Mouse (Mus musculus): ENCODE measurements at regions not wholly inside any gene's neighbourhood (a gene's known extent, or its start where the extent isn't known, plus 50 kb on each side); places are given as distances from the start of the nearest gene placed in this dataset.

DNA sequence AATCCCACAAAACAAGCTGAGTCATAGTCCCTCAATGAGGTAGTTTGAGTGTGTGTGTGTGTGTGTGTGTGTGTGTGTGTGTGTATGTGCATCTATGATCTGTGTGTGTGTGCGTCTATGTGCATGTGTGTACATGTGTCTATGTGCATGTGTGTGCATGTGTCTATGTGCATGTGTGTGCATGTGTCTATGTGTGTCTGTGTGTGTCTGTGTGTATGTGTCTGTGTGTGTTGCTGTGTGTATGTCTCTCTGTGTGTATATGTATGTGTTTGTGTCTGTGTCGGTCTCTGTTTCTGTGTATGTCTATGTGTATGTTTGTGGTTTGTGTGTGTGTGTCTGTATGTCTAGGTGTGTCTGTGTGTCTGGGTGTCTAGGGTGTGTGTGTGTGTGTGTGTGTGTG is 309.1 kb upstream of the Brinp3 start:
- DNase-seq, result no peak

DNA sequence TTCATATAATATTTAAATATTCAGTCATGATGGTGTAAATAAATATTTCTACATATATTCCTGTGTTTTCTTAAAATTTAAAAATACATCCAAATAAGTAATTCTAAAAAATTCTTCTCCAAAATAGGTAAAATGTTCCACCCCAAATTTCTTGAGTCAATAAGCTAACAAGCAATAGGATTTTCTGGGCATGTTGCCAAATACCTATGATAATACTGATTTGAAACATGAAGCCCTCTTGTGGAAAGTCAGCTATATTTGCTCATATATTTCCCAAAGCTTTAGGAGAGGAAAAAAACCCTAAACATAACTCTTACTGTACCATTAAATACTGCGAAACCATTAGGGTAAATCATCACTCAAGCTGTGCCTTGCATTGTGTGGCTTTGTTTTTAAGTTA is 282.9 kb upstream of the Brinp3 start:
- no peak for DNase-seq

DNA sequence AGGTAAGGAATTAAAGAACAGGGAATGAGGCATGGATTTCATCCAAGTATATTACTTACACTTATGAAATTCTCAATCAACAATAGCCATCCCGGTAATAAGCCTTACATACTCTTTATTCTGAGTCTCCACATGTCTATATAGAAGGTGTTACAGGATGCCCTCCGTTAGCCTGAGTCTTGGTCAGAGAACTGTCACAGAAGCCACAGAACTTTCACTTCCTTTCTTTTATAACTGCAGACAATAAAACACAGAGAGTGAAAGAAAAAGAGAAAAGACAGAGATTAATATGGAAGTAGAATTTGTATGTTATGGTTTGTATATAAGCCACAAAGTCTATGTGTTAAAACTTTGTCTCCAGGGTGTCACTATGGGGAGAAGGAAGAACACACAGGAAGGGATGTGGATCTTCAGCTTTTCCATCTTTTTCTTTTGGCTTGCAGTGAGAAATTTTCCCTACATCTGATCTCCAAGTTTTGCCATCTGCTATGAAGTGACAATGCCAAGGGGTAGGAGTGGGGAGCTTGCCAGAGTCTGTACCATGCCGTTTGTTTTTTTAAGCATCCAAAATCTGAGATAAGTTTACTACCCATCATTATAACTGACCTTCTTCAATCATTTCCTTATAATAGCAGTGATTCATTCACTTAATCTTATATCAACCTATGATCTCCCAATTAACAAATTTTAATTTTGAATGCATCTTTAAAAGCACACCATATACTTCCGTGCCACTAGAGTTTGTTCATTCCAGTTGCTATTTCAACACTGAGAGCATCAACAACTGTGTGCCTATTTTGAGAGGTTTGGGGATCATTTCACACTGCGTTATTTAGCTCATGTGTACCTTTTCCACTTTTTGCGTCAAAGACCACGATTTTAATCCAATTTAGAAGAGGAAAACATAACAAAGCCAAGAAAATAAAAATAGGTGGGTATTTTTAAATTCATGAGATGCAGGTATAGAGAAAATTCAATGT is 262.8 kb upstream of the Brinp3 start:
- peak; percentile 67 for DNase-seq

DNA sequence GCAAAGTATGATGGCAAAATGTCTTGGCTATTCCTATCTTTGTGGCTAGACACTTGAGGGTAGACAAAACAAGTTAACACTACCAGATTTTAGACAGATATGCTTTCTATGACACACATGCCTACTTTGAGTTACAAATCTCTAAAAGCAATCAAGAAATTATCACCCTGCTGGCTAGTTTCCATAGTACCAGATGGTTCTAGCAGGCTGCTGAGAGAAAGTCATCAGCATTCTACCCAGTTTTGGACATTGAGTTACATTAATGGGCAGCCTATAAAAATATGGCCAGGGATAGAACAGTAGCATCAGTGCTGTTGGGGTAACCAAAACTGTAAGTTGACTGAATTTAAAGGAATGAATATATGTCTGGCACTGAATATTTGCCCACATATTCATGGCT is 234.2 kb upstream of the Brinp3 start:
- DNase-seq, result peak; percentile 27

DNA sequence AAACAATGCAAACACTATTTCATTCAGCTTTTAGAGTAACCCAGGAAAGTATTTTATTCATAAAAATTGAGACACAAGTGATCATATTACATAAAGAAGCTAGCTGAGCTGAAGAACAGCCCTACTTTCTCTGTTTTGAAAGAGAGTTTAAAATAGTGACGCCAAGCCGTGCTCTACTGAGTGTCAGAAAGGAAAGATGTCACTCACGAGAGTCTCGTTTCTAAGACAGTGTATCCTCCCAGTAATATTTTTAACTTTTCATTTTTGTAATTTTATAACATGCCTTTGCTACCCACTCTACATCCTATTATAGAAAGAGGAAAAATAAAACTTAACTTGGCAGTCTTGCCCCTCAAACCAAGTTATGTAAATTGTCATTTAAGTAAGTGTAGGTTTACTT is 195.5 kb upstream of the Brinp3 start:
- no peak for DNase-seq

DNA sequence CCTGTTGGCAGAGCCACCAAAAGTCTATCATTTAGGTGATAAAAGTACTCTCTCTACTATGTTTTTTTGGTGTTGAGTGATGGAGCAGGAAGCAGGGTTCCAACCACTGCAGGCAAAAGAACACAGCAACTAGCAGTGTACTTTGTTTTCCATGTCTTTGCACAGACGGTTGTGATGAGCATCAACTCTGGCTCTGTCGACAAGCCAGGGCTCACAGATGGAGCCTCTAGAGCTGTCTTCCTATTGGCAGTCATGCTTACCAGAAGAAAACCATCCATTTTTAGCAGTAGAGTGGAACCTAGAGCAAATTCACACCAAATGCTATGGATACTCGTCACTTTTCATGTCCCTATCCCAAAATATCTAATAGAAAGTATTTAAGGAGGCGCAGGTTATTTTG is 182.0 kb upstream of the Brinp3 start:
- DNase-seq, result no peak

DNA sequence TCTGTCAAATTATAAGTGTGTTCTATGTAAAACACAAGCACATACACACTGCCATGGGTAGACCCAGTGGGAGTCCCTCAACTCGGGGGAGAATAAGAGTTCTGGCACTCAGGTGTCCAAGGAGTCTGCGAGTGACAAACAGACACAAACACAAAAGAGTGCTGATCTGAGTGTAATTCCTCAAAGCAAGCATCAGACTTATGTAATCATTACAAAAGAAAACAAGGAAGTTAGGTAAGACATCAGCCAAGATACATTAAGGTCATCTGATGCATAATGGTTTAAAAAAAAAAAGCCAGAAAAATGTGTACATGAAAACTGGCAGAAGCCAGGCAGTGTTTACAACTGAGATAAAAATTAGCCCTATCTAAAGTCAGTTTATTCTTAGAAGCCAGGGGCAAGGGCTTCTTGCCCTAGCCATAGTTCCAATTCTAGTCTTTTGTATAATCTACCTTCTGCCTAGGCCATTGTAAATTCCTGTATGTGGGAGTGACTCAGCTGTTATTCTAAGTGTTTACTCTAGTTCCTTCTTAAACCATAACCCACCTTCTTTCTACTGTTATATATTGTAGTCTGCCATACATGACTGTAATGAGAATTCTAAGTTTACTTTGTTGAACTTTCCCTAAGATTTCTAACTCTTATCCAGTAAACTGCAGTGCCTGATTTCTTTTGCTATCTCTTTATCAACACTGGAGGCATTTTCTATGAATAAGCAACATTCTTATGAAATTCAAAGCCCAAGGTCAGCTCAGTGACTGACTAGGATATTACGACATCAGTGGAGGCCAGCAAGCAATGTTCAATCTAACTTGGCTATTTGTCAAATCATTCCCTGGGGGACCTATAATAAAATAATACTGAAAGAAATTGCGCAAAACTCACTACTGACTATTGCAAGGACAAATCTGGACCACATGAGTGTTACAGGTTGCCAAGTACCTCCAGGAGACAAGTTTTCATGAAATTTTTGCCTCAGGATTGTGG is 178.1 kb upstream of the Brinp3 start:
- no peak for DNase-seq

DNA sequence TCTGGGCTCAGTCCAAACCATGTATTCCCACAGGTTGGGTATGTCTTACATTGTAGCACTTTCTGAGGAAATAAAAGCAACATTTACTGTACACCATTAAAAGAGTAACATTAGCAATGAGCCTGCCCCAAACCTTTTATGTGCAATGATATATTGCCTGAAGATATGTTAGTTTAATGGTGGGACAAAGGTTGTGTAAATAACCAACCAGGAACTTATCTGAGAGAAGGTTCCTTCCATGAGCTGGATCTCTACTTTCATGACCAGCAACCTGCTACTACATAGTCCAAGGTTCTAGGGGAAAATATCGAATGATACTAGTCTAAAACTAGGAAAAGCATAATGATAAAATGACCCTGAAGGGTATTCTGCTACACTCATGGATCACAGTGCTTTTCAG is 172.5 kb upstream of the Brinp3 start:
- DNase-seq, result no peak

DNA sequence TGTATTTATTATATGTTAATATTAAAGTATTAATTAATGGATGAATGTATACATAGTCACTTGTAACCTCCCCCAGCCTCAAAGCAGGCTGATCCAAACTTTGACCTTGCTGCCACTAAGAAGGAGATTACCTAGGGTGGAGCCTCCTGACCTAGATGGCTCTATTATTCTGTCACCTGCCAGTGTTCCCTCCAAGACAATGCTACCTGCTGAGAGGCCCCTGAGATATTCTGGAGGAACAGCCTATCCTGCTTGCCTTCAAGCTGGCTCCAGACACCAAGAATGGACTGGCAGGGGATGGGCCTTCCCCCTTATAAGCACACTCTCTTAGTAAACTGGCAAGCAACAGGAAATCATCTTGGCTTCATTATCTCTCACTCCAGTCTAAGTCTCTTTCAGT is 171.7 kb upstream of the Brinp3 start:
- DNase-seq, result no peak

DNA sequence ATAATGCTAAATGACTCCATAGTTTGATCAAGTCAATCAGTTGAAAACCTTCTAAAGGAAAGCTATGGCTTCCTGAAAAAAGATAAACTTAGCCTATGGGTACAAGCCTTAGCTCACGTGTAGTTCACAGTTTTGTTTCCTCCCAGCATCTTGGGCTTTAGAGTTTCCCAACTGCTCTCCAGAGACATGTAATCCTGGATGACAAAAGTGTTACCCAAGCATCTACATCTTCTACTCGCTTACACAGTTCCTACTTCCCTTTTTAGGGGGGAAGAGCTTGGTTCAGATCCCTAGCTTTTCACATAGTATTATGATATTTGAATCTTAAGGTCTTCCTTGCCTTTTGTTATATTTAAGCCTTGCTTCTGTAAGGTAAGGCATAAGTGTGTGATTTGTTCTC is 157.5 kb upstream of the Brinp3 start:
- DNase-seq, result no peak

DNA sequence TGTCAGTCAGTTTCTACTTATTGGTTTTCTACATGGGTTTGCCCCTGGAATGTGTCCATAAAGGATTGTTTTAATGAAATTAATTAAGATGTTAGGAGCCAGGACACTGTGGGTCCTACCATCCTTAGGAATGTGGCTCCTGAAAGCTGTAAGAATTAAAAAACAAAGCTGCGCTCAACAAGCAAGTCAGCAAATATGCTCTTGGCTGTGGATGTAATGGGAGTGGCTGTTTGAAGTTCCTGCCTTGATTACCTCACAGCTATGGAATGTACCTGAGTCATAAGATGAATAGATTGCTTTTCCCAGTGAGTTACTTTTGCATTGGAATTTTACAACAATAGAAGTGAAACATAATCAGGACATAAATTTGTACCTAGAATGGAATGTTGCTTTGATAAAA is 137.6 kb upstream of the Brinp3 start:
- no peak for DNase-seq

DNA sequence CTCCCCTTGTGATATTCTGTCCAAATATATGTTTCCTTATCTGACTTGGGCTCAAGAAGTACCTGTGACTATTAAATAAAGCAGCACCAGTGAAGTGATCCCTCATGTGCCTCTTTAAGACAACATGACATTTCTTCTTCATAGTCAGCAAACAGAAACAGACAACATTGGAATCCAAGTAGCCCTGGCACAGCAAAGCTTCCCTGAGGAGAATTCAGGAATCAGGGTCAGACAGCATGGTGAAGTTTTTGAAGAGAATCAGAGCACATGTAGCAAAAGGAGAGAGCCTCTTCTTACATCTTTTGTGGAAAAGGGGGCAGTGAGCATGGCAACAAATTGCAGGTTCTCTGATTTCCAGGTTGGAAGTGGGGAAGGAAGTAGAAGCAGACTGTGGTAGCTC is 136.3 kb upstream of the Brinp3 start:
- DNase-seq, result no peak

DNA sequence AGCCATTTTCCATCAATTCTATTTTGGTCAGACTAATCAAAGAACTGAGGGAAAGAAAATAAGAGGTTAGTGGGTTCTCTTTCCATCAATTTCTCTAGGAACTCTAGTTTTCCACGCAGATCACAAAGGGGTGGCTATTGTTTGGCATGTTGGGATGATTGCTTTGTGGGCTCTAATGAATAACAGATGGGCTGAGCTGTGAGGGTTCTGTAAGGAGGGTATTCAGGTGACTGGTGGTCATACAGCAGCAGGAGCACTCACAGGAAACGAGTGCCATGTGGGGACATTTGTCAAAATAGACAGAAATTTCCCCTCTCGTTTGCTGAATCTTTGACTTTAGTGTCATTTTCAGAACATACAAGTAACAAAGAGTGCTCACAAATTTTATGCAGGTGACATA is 134.9 kb upstream of the Brinp3 start:
- DNase-seq, result no peak

DNA sequence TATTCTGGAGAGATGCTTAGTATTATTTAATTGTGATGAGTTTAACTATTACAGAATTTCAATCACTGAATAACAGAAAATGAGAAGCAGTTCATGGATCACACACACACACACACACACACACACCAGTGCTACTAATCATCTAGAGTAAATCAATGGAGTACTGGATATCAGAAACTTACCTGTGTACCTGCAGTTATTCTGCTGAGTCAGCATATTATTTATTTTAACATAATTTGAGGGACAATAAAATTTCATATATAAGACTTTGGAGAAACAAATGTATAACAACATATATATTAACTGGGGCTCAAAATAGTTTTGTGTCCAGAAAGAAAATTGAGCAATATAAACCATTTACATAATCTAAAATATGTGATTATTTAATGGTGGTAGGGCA is 134.4 kb upstream of the Brinp3 start:
- DNase-seq, result no peak

DNA sequence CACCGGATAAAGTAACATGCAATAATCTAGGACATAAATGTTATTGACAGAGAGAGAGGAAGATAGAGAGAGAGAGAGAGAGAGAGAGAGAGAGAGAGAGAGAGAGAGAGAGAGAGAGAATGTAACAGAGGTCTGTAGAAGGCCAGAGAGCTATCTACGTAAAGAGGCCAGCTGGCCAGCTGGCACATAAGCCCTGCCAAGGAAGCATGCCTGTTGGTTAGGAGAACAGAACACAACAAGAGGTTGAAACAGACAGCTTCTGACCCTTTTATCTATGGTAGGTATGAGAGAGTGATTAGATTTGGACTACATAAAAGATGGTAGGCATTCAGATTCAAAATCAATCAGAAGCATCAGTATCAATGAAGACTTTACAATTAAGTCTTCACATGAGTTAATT is 130.8 kb upstream of the Brinp3 start:
- no peak for DNase-seq
